Mouse (Mus musculus) embryonic fibroblast, embryonic 13.5 days (primary cell): ENCODE data around the gene Insig2.

Source experiments
- CTCF ChIP-seq: IDR thresholded peaks from 2 replicates; pipeline ENCODE4 v1.5.1; 2011; ENCODE audit warnings: mild to moderate bottlenecking, control low read depth, low read length, moderate library complexity, borderline replicate concordance; ENCODE audit not compliant: insufficient read depth
- POLR2A ChIP-seq: IDR thresholded peaks from 2 replicates; pipeline ENCODE4 v1.6.1; 2011; ENCODE audit warnings: low read depth, mild to moderate bottlenecking, control low read depth, low read length, moderate library complexity

DNA sequence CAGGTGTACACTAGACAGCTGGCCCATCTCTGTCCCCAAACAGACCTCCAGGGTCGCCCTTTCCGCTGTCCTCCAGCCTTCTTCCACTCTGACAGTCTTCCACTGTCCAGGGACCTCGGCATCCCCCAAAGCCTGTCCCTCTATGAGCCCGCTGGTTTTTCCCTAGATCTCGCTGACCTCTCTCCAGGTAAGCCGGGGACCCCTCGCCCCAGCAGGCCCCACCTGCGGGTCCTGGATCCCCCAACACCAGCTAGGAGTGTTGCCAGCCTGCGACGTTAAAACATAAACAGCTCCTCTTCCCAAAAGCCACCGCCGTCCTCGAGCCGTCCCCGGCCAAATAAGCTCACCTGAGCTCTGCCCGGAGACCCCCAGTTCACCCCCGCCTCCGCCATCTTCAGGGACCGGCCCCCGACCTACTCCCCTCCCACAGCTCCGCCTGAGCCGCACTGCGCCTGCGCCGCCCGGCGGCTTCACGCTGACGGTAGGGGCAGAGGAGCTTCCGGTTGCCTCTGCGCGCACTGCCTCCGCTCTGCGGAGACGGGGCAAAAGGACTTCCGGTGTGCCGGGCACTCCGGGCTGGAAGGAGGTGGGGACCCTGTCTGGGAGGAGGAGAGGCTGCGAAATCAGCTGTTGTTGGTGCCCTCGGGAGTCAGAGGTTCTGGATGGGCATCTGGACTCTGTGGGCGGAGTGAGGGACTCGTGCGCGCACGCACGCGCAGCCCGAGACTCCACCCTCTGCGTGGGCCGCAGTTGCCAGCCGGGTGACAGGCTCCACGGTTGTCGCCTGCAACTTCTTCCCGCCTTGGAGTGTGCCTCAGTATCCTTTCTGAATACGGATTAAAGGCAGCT lies 4.8 kb downstream of the Insig2 start:
- peak; percentile 86 for TF ChIP-seq POLR2A
- TF ChIP-seq CTCF = no peak
